Mouse (Mus musculus) megakaryocyte progenitor cell, adult 5-6 weeks (primary cell): ENCODE measurements around the gene Ednra. TPM values are rescaled to one million over a fixed set of nuclear protein-coding genes. Genes with fewer than 3 reads are reported as not detected.

ENCODE experiments used
- ATAC-seq: replicated peaks from 2 replicates; pipeline ENCODE4 v1.8.0; 2016; ENCODE audit warnings: mild to moderate bottlenecking, moderate TSS enrichment, inconsistent platforms; ENCODE audit not compliant: poor library complexity
- total RNA-seq, 2 experiments: library from RNA; stranded (forward) in 1 of 2; stranded (reverse) in 1 of 2; fragments of 157-497, 149-512 nt in 1 of 2; fragments of 200-1000 nt in 1 of 2; gene quantifications; 2 replicates each; pipeline versions ENCODE4 v1.2.3 to v1.2.4; 2015 to 2017

Ednra gene
- total RNA-seq, 2 experiments from 2014 or later, result 0.25 to 0.81 TPM

GRCm38 (mm10) chr8:77659534-77660080 lies 64.7 kb downstream of the Ednra start:
- ATAC-seq, result no peak

- ATAC-seq, result no peak
These were observed 65.9 kb downstream of the Ednra start for GRCm38 (mm10) chr8:77658356-77658755.

- ATAC-seq, result no peak
These were observed 73.5 kb downstream of the Ednra start for GRCm38 (mm10) chr8:77650646-77651190.

GRCm38 (mm10) chr8:77640093-77640839 lies 84.0 kb downstream of the Ednra start:
- no peak for ATAC-seq

GRCm38 (mm10) chr8:77637593-77637992 lies 86.7 kb downstream of the Ednra start:
- no peak for ATAC-seq

GRCm38 (mm10) chr8:77634035-77634434 lies 90.2 kb downstream of the Ednra start:
- ATAC-seq, result no peak

- ATAC-seq, result no peak
These were observed 91.1 kb downstream of the Ednra start for GRCm38 (mm10) chr8:77633211-77633610.

GRCm38 (mm10) chr8:77630691-77631090 lies 93.6 kb downstream of the Ednra start:
- ATAC-seq, result no peak

GRCm38 (mm10) chr8:77629858-77630537 lies 94.3 kb downstream of the Ednra start:
- ATAC-seq, result peak; percentile 100

- ATAC-seq, result peak; percentile 29; the same call in 1 of the 2 replicates
These were observed 100.5 kb downstream of the Ednra start for GRCm38 (mm10) chr8:77623677-77624209.

GRCm38 (mm10) chr8:77617916-77618315 lies 106.3 kb downstream of the Ednra start:
- ATAC-seq, result peak; percentile 91

Other genes starting within 250 kb of the Ednra start
- 6.0 and 6.6 TPM in 2 replicates for gene Arhgap10, start 206.5 kb downstream of the Ednra start, total RNA-seq (2015)
- 12.2 and 16.8 TPM in 2 replicates for gene Arhgap10, start 206.5 kb downstream of the Ednra start, total RNA-seq (2017)
- gene Prmt9, start 175.1 kb downstream of the Ednra start, total RNA-seq (2015), result 19.4 and 22.6 TPM in 2 replicates
- 23.2 and 31.2 TPM in 2 replicates for gene Prmt9, start 175.1 kb downstream of the Ednra start, total RNA-seq (2017)
- 26.6 and 36.9 TPM in 2 replicates for gene Tmem184c, start 113.8 kb downstream of the Ednra start, total RNA-seq (2015)
- 23.3 and 25.2 TPM in 2 replicates for gene Tmem184c, start 113.8 kb downstream of the Ednra start, total RNA-seq (2017)